Mouse (Mus musculus): ENCODE data around the gene Efemp1. TPM values are rescaled to one million over a fixed set of nuclear protein-coding genes. Genes with fewer than 3 reads are reported as not detected.
A peak's percentile ranks its signal among the peaks of the same experiment; 100 is the strongest.

Gene Efemp1
- 2.4 and 5.8 TPM in 2 replicates for total RNA-seq (2012; rRNA removed)

DNA sequence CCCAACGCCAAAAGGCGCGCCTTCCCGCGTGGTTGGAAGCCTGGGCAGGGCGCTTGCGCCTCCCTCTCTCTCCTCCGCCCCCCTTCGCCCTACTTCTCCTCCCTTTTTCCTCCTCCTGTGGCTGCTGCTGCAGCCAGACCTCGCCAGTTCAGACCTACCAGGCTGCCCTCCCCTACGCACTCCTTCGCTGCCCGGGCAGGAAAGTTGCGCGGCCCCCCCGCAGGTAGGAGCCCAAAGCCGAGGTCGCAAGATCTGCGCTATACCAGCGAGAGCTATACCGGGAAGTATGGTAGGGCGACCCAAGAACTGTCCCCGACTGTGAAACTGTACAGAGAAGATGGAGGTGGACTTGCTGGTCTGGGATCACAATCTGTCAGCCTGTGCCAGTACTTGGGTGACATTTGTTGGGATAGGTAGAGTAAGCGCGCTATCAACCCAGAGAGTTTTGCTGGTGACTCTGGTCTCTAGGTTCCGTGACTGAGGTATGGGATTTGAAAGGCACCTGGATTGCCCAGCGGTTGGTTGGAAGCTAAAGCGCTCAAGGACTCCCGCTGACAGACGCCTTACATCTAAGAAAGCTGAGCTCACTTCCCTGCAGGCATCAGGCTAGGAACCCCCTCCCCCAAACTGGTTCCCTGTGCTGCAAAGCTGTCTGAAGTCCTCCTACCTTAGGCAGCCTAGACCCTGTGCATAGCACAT, at the start of gene Efemp1:
TSS of gene Efemp1 (plus strand) at position 103 of the 699 bp plus-strand sequence.
- in situ Hi-C loops (cut with MboI; ENCODE audit: low sequenced_read_pairs in 2 of 2, unreplicated experiment in 2 of 2) = no loop called here
- TF ChIP-seq ZNF384 (IDR thresholded peaks at IDR 0.05; ENCODE audit: low read depth, low read length) (no peak), ZC3H11A (IDR thresholded peaks at IDR 0.05; ENCODE audit: borderline replicate concordance, low read depth, low read length) (no peak), HCFC1 (IDR thresholded peaks at IDR 0.05; ENCODE audit: borderline replicate concordance, insufficient read depth, low read length) (no peak), MAFK (IDR thresholded peaks at IDR 0.05; ENCODE audit: insufficient read depth, low read depth, low read length) (no peak), CHD2 (IDR thresholded peaks at IDR 0.05; ENCODE audit: low read depth, low read length) (no peak)
- H3K9me3 ChIP-seq (ENCODE audit: control insufficient read depth, insufficient read depth, low read depth, low read length) = no peaks in the 10 kb centered on the region
- H3K9ac ChIP-seq (ENCODE audit: insufficient read depth, low read depth, low read length, poor library complexity, severe bottlenecking) = peak within 1 kb of the TSS; percentile 62
- no peaks in the 10 kb centered on the region for H3K36me3 ChIP-seq (ENCODE audit: control insufficient read depth, insufficient read depth, low read length, poor library complexity, severe bottlenecking)
- H3K4me1 ChIP-seq (ENCODE audit: control insufficient read depth in 2 of 2, insufficient read depth in 2 of 2, low read length in 2 of 2, poor library complexity in 1 of 2) = peaks cover 0 to 5% of the 10 kb centered on the region in 2 experiments; a peak in 1 of 4 replicates
- H3K27ac ChIP-seq (ENCODE audit: insufficient read depth, low read depth, low read length, poor library complexity, severe bottlenecking) = no peak within 1 kb of the TSS
- peak within 1 kb of the TSS; percentile 61 to 71 for H3K4me3 ChIP-seq (ENCODE audit: insufficient read depth in 1 of 2, low read depth in 1 of 2, low read length in 2 of 2, poor library complexity in 1 of 2, severe bottlenecking in 1 of 2)
- peak; percentile 52 for DNase-seq (ENCODE audit: low read depth, low spot score)

DNA sequence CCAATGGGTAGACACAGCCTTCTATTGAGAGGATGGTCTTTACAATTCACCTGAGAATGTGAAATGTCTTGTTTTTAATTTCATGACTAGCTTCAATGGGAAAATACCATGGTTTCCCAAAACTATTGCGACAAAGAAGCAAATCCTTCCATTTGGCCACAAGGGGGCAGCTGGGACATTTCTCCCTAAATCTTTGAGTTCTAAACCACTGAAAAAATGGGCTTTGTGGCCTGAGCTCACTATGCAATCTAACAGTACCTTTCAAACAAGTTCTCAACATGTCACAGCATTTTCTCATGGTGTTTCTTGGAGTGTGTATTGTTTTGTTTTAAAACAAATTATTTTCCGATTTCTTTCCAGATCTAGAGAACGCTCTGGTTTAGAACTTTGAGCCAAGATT, 44.3 kb upstream of the Efemp1 start:
- TF ChIP-seq ZNF384 (IDR thresholded peaks at IDR 0.05; ENCODE audit: low read depth, low read length) (no peak), MAFK (IDR thresholded peaks at IDR 0.05; ENCODE audit: insufficient read depth, low read depth, low read length) (no peak), ZC3H11A (IDR thresholded peaks at IDR 0.05; ENCODE audit: borderline replicate concordance, low read depth, low read length) (peak; percentile 71; the same call in 1 of the 2 replicates)
- Histone ChIP-seq H3K4me1 (ENCODE audit: control insufficient read depth in 2 of 2, insufficient read depth in 2 of 2, low read length in 2 of 2, poor library complexity in 1 of 2) (peaks cover 0 to 3% of the 10 kb centered on the region in 2 experiments; a peak in 1 of 4 replicates), H3K4me3 (ENCODE audit: insufficient read depth in 1 of 2, low read depth in 1 of 2, low read length in 2 of 2, poor library complexity in 1 of 2, severe bottlenecking in 1 of 2) (no peak overlapping the region), H3K27ac (ENCODE audit: insufficient read depth, low read depth, low read length, poor library complexity, severe bottlenecking) (no peak overlapping the region), H3K9ac (ENCODE audit: insufficient read depth, low read depth, low read length, poor library complexity, severe bottlenecking) (no peak overlapping the region), H3K36me3 (ENCODE audit: control insufficient read depth, insufficient read depth, low read length, poor library complexity, severe bottlenecking) (no peaks in the 10 kb centered on the region), H3K9me3 (ENCODE audit: control insufficient read depth, insufficient read depth, low read depth, low read length) (no peaks in the 10 kb centered on the region)
- DNase-seq (ENCODE audit: low read depth, low spot score) = peak; percentile 47
- in situ Hi-C loops (cut with MboI; ENCODE audit: low sequenced_read_pairs in 2 of 2, unreplicated experiment in 2 of 2) = no loop called here

DNA sequence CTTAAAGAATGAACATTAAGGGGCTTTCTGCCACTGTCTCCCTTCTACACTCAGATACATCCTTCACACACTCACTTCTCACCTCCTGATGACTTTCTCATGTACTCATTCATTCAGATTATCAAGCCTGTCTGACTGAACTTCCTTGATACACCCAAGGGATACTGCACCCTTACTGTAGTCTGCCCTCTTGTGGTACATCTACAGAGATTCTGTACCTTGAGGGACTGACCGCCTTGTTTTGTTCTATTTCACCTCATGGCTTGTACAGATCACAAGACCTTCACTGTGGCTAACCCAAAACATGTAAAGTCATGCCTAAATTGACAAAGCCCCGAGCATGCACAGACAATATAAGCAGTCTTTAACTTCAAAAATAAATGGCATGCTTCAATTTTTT, 41.1 kb upstream of the Efemp1 start:
- H3K4me1 ChIP-seq (ENCODE audit: control insufficient read depth in 2 of 2, insufficient read depth in 2 of 2, low read length in 2 of 2, poor library complexity in 1 of 2) = peaks cover 0 to 3% of the 10 kb centered on the region in 2 experiments; a peak in 1 of 4 replicates
- H3K9me3 ChIP-seq (ENCODE audit: control insufficient read depth, insufficient read depth, low read depth, low read length) = no peaks in the 10 kb centered on the region
- H3K36me3 ChIP-seq (ENCODE audit: control insufficient read depth, insufficient read depth, low read length, poor library complexity, severe bottlenecking) = no peaks in the 10 kb centered on the region
- no peak for DNase-seq (ENCODE audit: low read depth, low spot score)
- no peak overlapping the region for H3K4me3 ChIP-seq (ENCODE audit: insufficient read depth in 1 of 2, low read depth in 1 of 2, low read length in 2 of 2, poor library complexity in 1 of 2, severe bottlenecking in 1 of 2)
- no peak overlapping the region for H3K9ac ChIP-seq (ENCODE audit: insufficient read depth, low read depth, low read length, poor library complexity, severe bottlenecking)
- in situ Hi-C loops (cut with MboI; ENCODE audit: low sequenced_read_pairs in 2 of 2, unreplicated experiment in 2 of 2) = no loop called here
- no peak for TF ChIP-seq MAFK (IDR thresholded peaks at IDR 0.05; ENCODE audit: insufficient read depth, low read depth, low read length)
- TF ChIP-seq ZC3H11A (IDR thresholded peaks at IDR 0.05; ENCODE audit: borderline replicate concordance, low read depth, low read length) = no peak
- no peak for TF ChIP-seq ZNF384 (IDR thresholded peaks at IDR 0.05; ENCODE audit: low read depth, low read length)
- TF ChIP-seq HCFC1 (IDR thresholded peaks at IDR 0.05; ENCODE audit: borderline replicate concordance, insufficient read depth, low read length) = no peak
- no peak for TF ChIP-seq CHD2 (IDR thresholded peaks at IDR 0.05; ENCODE audit: low read depth, low read length)
- H3K27ac ChIP-seq (ENCODE audit: insufficient read depth, low read depth, low read length, poor library complexity, severe bottlenecking) = no peak overlapping the region

DNA sequence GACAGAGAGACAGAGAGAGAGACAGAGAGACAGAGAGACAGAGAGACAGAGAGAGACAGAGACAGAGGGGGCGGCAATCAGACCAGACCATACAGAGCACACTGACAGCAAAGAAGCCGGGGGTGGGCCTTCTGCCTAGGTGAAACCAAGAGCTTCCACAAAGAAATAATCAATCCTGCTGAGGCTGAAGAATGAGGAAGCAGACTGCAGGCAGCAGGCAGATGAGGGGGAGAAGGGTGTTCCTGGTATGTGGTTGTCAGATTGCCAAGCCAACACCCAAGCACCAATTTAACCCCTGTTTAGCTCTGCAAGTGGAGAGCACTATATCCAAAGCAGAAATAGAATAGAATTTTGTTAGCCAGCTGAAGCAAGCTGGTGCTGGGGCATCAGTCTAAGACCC, 40.4 kb upstream of the Efemp1 start:
- Histone ChIP-seq H3K9me3 (ENCODE audit: control insufficient read depth, insufficient read depth, low read depth, low read length) (no peaks in the 10 kb centered on the region), H3K4me1 (ENCODE audit: control insufficient read depth in 2 of 2, insufficient read depth in 2 of 2, low read length in 2 of 2, poor library complexity in 1 of 2) (peaks cover 0 to 3% of the 10 kb centered on the region in 2 experiments; a peak in 1 of 4 replicates), H3K4me3 (ENCODE audit: insufficient read depth in 1 of 2, low read depth in 1 of 2, low read length in 2 of 2, poor library complexity in 1 of 2, severe bottlenecking in 1 of 2) (no peak overlapping the region), H3K36me3 (ENCODE audit: control insufficient read depth, insufficient read depth, low read length, poor library complexity, severe bottlenecking) (no peaks in the 10 kb centered on the region), H3K27ac (ENCODE audit: insufficient read depth, low read depth, low read length, poor library complexity, severe bottlenecking) (no peak overlapping the region), H3K9ac (ENCODE audit: insufficient read depth, low read depth, low read length, poor library complexity, severe bottlenecking) (no peak overlapping the region)
- TF ChIP-seq MAFK (IDR thresholded peaks at IDR 0.05; ENCODE audit: insufficient read depth, low read depth, low read length) = no peak
- TF ChIP-seq ZC3H11A (IDR thresholded peaks at IDR 0.05; ENCODE audit: borderline replicate concordance, low read depth, low read length) = no peak
- TF ChIP-seq HCFC1 (IDR thresholded peaks at IDR 0.05; ENCODE audit: borderline replicate concordance, insufficient read depth, low read length) = no peak
- TF ChIP-seq CHD2 (IDR thresholded peaks at IDR 0.05; ENCODE audit: low read depth, low read length) = no peak
- DNase-seq (ENCODE audit: low read depth, low spot score) = no peak
- in situ Hi-C loops (cut with MboI; ENCODE audit: low sequenced_read_pairs in 2 of 2, unreplicated experiment in 2 of 2) = no loop called here
